Mouse (Mus musculus): ENCODE results near the gene Pik3ip1. TPM values are rescaled to one million over a fixed set of nuclear protein-coding genes. Genes with fewer than 3 reads are reported as not detected.

Pik3ip1 gene
- polyA plus RNA-seq, 1 experiment from 2014 or later, result 9.9 TPM

DNA sequence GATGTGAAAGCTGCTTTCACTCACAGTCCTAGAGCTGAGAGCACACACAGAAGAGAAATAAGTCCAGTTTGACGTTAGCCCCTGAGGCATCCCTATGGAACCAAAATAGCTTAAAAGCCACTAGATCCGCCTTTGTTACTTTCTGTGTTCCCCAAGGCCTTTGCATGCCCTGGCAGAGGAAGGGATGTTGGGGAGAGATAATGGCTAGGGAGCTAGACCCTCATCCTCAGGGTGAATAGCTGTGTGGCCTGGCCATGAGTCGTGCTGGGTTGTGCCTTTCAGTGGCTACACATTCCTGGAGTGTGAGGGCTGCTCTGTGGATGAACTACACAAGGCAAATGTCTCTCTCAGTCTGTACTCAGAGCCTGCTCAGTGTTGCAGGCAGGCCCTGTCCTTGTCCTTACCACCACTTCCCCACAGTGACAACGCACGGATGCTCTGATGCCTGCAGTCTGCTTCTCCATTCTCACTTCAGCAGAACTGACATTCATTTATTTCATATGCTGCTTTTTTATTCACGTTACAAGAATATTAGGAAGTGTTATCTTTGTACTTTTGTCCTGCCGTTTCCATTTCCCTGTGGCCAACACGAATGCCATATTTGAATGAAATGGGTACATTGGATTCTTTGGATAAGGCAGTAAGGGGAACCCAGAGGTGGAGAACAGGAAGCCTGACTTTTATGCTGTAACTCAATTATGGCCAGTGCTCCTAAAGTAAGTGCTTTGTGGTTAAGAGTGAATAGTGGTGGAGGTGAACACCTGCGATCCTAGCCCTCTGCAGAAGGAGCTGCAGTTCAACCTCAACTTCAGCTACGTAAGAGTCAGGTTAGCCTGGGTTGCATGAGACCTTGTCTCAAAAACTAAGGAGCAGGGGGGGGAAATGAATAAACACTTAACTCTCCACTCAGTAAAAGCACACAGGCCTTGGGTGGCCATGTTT is 32.1 kb upstream of the Pik3ip1 start:
- no peak overlapping the region for H3K4me3 ChIP-seq (ENCODE audit: low read depth, low read length)
- ATAC-seq (replicated peaks; ENCODE audit: low FRiP score, low TSS enrichment, low read depth) (no peak), DNase-seq (ENCODE audit: low spot score) (no peak)
- H3K36me3 ChIP-seq (ENCODE audit: control insufficient read depth, insufficient read depth, low read length), result peaks cover 98% of the 10 kb centered on the region
- 85% methylated on average over 10 of the region's 10 CpGs for WGBS
- H3K9ac ChIP-seq (ENCODE audit: low read length), result no peak overlapping the region
- no peak overlapping the region for H3K27ac ChIP-seq (ENCODE audit: low read depth)
- H3K4me1 ChIP-seq (replicated peaks; ENCODE audit: control insufficient read depth, insufficient read depth, low read length), result peaks cover 18% of the 10 kb centered on the region
- H3K27me3 ChIP-seq (replicated peaks; ENCODE audit: control insufficient read depth, insufficient read depth, low read length), result no peaks in the 10 kb centered on the region
- no peaks in the 10 kb centered on the region for H3K9me3 ChIP-seq (ENCODE audit: control insufficient read depth, low read length)
- H3K4me2 ChIP-seq (ENCODE audit: low read length), result no peak overlapping the region

DNA sequence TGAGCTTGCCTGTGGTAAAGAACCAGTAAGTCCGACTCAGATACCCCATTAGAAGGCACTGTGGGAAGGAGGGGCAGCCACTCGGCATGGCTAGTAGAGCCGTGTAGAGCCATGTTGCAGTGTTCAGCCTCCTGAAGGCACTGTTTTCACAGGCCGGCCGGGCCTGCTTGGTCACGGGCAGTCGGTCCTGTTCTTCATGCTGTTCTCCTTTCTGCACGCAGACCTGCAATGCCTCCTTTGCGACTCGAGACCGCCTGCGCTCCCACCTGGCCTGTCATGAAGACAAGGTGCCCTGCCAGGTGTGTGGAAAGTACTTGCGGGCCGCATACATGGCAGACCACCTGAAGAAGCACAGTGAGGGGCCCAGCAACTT is 31.4 kb upstream of the Pik3ip1 start:
- 92% methylated on average over 14 of the region's 14 CpGs for WGBS
- Histone ChIP-seq H3K9me3 (ENCODE audit: control insufficient read depth, low read length) (no peaks in the 10 kb centered on the region), H3K4me3 (ENCODE audit: low read depth, low read length) (no peak overlapping the region), H3K9ac (ENCODE audit: low read length) (no peak overlapping the region), H3K27ac (ENCODE audit: low read depth) (no peak overlapping the region), H3K27me3 (replicated peaks; ENCODE audit: control insufficient read depth, insufficient read depth, low read length) (no peaks in the 10 kb centered on the region), H3K4me2 (ENCODE audit: low read length) (no peak overlapping the region), H3K36me3 (ENCODE audit: control insufficient read depth, insufficient read depth, low read length) (peaks cover 98% of the 10 kb centered on the region), H3K4me1 (replicated peaks; ENCODE audit: control insufficient read depth, insufficient read depth, low read length) (peaks cover 11% of the 10 kb centered on the region)
- ATAC-seq (replicated peaks; ENCODE audit: low FRiP score, low TSS enrichment, low read depth), result no peak
- no peak for DNase-seq (ENCODE audit: low spot score)

DNA sequence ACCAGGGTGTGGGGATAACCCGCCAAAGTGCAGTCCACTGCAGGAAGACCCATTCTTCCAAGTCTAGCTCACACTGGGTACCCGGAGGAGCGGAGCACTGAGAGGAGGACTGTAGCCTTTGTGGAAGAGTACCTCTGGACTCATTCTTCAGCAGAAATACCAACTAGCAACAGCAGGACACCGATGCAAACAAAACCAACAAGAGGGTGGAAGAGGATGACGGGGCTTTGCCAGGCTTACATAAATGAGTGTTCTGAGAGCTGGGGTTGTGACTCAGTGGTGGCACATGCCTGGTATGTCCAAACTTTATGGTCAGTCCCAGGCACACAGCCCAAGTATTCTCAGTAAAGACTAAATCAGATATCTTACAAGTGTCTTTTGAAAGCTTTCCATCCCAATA is 29.1 kb upstream of the Pik3ip1 start:
- Histone ChIP-seq H3K27ac (ENCODE audit: low read depth) (no peak overlapping the region), H3K9me3 (ENCODE audit: control insufficient read depth, low read length) (no peaks in the 10 kb centered on the region), H3K4me1 (replicated peaks; ENCODE audit: control insufficient read depth, insufficient read depth, low read length) (0 out of 2 replicates have a peak, but pooled peaks cover under 1% of the 10 kb centered on the region), H3K4me3 (ENCODE audit: low read depth, low read length) (no peak overlapping the region), H3K4me2 (ENCODE audit: low read length) (no peak overlapping the region), H3K36me3 (ENCODE audit: control insufficient read depth, insufficient read depth, low read length) (peaks cover 99% of the 10 kb centered on the region), H3K27me3 (replicated peaks; ENCODE audit: control insufficient read depth, insufficient read depth, low read length) (no peaks in the 10 kb centered on the region), H3K9ac (ENCODE audit: low read length) (no peak overlapping the region)
- DNase-seq (ENCODE audit: low spot score), result no peak
- 97% methylated on average over 5 of the region's 5 CpGs for WGBS
- no peak for ATAC-seq (replicated peaks; ENCODE audit: low FRiP score, low TSS enrichment, low read depth)

DNA sequence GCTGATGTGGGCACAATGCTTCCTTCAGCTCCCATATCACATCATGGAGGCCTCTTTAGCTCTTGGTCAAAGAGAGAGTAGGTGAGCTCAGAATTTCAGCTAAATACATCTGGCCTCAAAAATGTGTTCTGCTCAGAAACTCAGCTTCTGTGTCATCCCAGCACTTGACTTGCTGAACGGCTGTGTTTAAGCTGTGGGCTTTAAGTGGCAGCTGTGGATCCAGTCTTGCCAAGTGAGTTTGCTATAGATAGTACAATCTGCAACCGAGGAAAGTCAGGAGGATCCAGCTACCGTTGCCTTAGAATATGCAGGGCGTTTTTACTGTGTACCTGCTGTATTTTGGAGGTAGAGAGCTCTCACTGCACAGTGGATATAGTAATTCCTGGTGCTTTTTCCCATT is 27.8 kb upstream of the Pik3ip1 start:
- ATAC-seq (replicated peaks; ENCODE audit: low FRiP score, low TSS enrichment, low read depth) (no peak), DNase-seq (ENCODE audit: low spot score) (no peak)
- peaks cover 99% of the 10 kb centered on the region for H3K36me3 ChIP-seq (ENCODE audit: control insufficient read depth, insufficient read depth, low read length)
- no peak overlapping the region for H3K9ac ChIP-seq (ENCODE audit: low read length)
- no peaks in the 10 kb centered on the region for H3K9me3 ChIP-seq (ENCODE audit: control insufficient read depth, low read length)
- no peak overlapping the region for H3K4me3 ChIP-seq (ENCODE audit: low read depth, low read length)
- H3K4me1 ChIP-seq (replicated peaks; ENCODE audit: control insufficient read depth, insufficient read depth, low read length), result no peaks in the 10 kb centered on the region
- no peak overlapping the region for H3K27ac ChIP-seq (ENCODE audit: low read depth)
- H3K4me2 ChIP-seq (ENCODE audit: low read length), result no peak overlapping the region
- no peaks in the 10 kb centered on the region for H3K27me3 ChIP-seq (replicated peaks; ENCODE audit: control insufficient read depth, insufficient read depth, low read length)
- 79% methylated on average over 4 of the region's 4 CpGs for whole genome bisulfite sequencing

DNA sequence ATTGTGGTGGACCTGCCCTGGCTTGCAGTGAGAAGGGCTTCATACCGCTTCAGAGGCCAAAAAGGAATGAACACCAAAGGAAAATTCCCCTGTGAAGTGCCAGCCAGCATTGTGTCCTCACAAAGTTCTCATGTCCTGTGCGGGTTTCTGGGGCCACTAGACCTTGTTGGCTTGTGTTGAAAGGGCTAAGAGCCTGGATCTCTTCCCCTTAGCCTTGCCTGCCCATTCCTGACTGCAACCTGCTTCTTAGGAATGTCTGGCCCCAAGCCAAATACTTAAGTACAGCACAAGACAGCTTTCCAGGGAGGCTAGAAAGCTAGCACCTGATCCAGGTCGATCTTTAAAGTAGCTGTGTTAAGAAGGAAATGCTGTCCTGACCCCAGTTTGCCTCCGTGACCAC is 27.4 kb upstream of the Pik3ip1 start:
- 82% methylated on average over 4 of the region's 4 CpGs for WGBS
- H3K4me2 ChIP-seq (ENCODE audit: low read length), result no peak overlapping the region
- no peak overlapping the region for H3K4me3 ChIP-seq (ENCODE audit: low read depth, low read length)
- H3K27ac ChIP-seq (ENCODE audit: low read depth), result no peak overlapping the region
- H3K36me3 ChIP-seq (ENCODE audit: control insufficient read depth, insufficient read depth, low read length), result peaks cover 100% of the 10 kb centered on the region
- no peak for ATAC-seq (replicated peaks; ENCODE audit: low FRiP score, low TSS enrichment, low read depth)
- no peaks in the 10 kb centered on the region for H3K4me1 ChIP-seq (replicated peaks; ENCODE audit: control insufficient read depth, insufficient read depth, low read length)
- no peak overlapping the region for H3K9ac ChIP-seq (ENCODE audit: low read length)
- no peak for DNase-seq (ENCODE audit: low spot score)
- H3K27me3 ChIP-seq (replicated peaks; ENCODE audit: control insufficient read depth, insufficient read depth, low read length), result no peaks in the 10 kb centered on the region
- H3K9me3 ChIP-seq (ENCODE audit: control insufficient read depth, low read length), result no peaks in the 10 kb centered on the region

DNA sequence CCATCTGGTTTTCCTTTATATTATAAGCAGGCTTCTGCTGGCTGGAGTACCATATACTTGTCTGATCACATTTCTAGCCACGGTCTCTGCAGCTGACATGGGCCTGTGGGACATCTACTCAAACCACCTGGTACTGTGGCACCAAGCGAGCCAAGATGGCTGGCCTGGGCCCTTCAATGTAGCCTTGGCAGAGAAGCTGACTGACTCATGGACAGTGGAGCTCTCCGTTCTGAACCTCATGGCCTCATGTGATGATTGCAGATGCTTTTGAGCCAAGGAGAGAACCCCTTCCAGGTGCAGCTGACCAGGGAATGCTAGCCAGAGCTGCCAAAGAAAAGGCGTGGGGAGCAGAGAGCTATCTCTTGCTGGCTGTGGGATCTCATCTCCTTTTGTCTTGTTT is 24.4 kb upstream of the Pik3ip1 start:
- Histone ChIP-seq H3K4me2 (ENCODE audit: low read length) (no peak overlapping the region), H3K27ac (ENCODE audit: low read depth) (no peak overlapping the region), H3K9ac (ENCODE audit: low read length) (no peak overlapping the region), H3K9me3 (ENCODE audit: control insufficient read depth, low read length) (no peaks in the 10 kb centered on the region), H3K4me1 (replicated peaks; ENCODE audit: control insufficient read depth, insufficient read depth, low read length) (no peaks in the 10 kb centered on the region), H3K27me3 (replicated peaks; ENCODE audit: control insufficient read depth, insufficient read depth, low read length) (no peaks in the 10 kb centered on the region), H3K36me3 (ENCODE audit: control insufficient read depth, insufficient read depth, low read length) (peaks cover 100% of the 10 kb centered on the region), H3K4me3 (ENCODE audit: low read depth, low read length) (no peak overlapping the region)
- ATAC-seq (replicated peaks; ENCODE audit: low FRiP score, low TSS enrichment, low read depth) (no peak), DNase-seq (ENCODE audit: low spot score) (no peak)
- WGBS, result 92% methylated on average over 4 of the region's 4 CpGs

DNA sequence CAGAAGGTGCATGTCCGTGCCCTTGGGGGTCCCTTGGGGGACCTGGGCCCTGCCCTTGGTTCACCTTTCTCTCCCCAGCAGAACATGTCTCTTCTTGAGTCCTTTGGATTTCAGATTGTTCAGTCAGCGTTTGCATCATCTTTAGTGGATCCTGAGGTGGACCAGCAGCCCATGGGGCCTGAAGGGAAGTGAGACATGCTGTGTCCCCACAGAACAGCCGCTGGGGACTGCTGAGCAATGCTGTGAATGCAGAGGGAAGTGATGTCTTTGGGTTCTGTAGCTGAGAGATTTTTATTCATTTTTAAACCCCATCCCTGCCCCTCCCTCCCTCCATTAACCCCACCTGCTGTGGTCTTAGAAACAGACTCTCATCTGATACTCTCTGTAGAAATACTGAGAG is 22.3 kb upstream of the Pik3ip1 start:
- ATAC-seq (replicated peaks; ENCODE audit: low FRiP score, low TSS enrichment, low read depth) (no peak), DNase-seq (ENCODE audit: low spot score) (no peak)
- Histone ChIP-seq H3K9me3 (ENCODE audit: control insufficient read depth, low read length) (no peaks in the 10 kb centered on the region), H3K4me2 (ENCODE audit: low read length) (no peak overlapping the region), H3K27ac (ENCODE audit: low read depth) (no peak overlapping the region), H3K4me3 (ENCODE audit: low read depth, low read length) (no peak overlapping the region), H3K9ac (ENCODE audit: low read length) (no peak overlapping the region), H3K4me1 (replicated peaks; ENCODE audit: control insufficient read depth, insufficient read depth, low read length) (no peaks in the 10 kb centered on the region), H3K36me3 (ENCODE audit: control insufficient read depth, insufficient read depth, low read length) (peaks cover 87% of the 10 kb centered on the region), H3K27me3 (replicated peaks; ENCODE audit: control insufficient read depth, insufficient read depth, low read length) (no peaks in the 10 kb centered on the region)
- WGBS, result 89% methylated on average over 3 of the region's 3 CpGs

DNA sequence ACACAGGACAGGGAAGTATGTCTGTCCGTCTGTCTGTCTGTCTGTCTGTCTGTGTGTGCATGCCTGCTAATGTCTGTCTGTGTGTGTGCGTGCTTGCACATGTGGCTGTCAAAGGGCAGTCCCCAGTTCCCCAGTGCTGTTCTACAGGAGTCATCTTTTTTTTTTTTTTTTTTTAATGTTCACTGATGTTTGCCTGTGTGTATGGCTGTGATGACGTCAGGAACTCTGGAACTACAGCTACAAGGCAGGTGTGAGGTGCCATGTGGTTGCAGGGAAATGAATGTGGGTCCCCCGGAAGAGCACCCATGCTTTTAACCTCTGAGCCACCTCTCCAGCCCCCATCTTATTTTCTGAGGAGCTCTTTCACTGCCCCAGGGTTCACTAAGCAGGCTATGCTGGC is 20.3 kb upstream of the Pik3ip1 start:
- Histone ChIP-seq H3K4me1 (replicated peaks; ENCODE audit: control insufficient read depth, insufficient read depth, low read length) (no peaks in the 10 kb centered on the region), H3K36me3 (ENCODE audit: control insufficient read depth, insufficient read depth, low read length) (peaks cover 67% of the 10 kb centered on the region), H3K9me3 (ENCODE audit: control insufficient read depth, low read length) (no peaks in the 10 kb centered on the region), H3K27ac (ENCODE audit: low read depth) (no peak overlapping the region), H3K4me3 (ENCODE audit: low read depth, low read length) (no peak overlapping the region), H3K4me2 (ENCODE audit: low read length) (no peak overlapping the region), H3K27me3 (replicated peaks; ENCODE audit: control insufficient read depth, insufficient read depth, low read length) (no peaks in the 10 kb centered on the region), H3K9ac (ENCODE audit: low read length) (no peak overlapping the region)
- WGBS, result 93% methylated on average over 4 of the region's 4 CpGs
- ATAC-seq (replicated peaks; ENCODE audit: low FRiP score, low TSS enrichment, low read depth) (no peak), DNase-seq (ENCODE audit: low spot score) (no peak)

All from intestine, embryonic 14.5 days (tissue).